Mouse (Mus musculus) myocyte (in vitro differentiated cells): ENCODE results near the gene Vmn2r36. TPM values are rescaled to one million over a fixed set of nuclear protein-coding genes. Genes with fewer than 3 reads are reported as not detected.
"Not testable (repeated sequence)": the region's sequence is repeated elsewhere in the genome, so short reads cannot be mapped to it uniquely, and the experiment has no call there.

Experiments used
- H3K27me3 ChIP-seq: one replicate; pipeline ENCODE4 v1.6.1; 2011; ENCODE audit not compliant: control insufficient read depth, insufficient read depth, insufficient read length
- H3K36me3 ChIP-seq: one replicate; pipeline ENCODE4 v1.6.1; 2011; ENCODE audit not compliant: control insufficient read depth, insufficient read depth
- H3K4me2 ChIP-seq: one replicate; pipeline ENCODE4 v1.6.1; 2011; ENCODE audit warnings: low read depth, control low read depth
- H3K4me3 ChIP-seq: one replicate; pipeline ENCODE4 v1.5.1; 2011; ENCODE audit warnings: mild to moderate bottlenecking, control low read depth, moderate library complexity
- H3K79me2 ChIP-seq: one replicate; pipeline ENCODE4 v1.6.1; 2011; ENCODE audit not compliant: control insufficient read depth, insufficient read depth
- H3ac ChIP-seq: one replicate; pipeline ENCODE4 v1.6.1; 2011; ENCODE audit not compliant: control insufficient read depth, insufficient read length
- polyA plus RNA-seq: library from polyadenylated mRNA; unstranded; fragments of >200 nt; fragmentation: generic; extraction: Trizol; gene quantifications from one replicate; pipeline ENCODE4 v1.2.1, GENCODE M21; 2012; ENCODE audit warnings: missing spikeins

Gene Vmn2r36
- not detected for polyA plus RNA-seq

- not testable (repeated sequence) for H3K4me2 ChIP-seq, H3K4me3 ChIP-seq, H3ac ChIP-seq, H3K27me3 ChIP-seq, H3K36me3 ChIP-seq, H3K79me2 ChIP-seq
Measured at GRCm38 (mm10) chr7:7902395-7902794, at the start of gene Vmn2r36. Gene Vmn2r36 (minus strand): TSS chr7:7902495.

Other genes with a start within 250 kb of the Vmn2r36 start
- not detected for gene Vmn2r34, start 213.0 kb downstream of the Vmn2r36 start, polyA plus RNA-seq
- gene Vmn2r35, start 82.6 kb downstream of the Vmn2r36 start, polyA plus RNA-seq: not detected